Mouse (Mus musculus): ENCODE measurements around the gene 2310007B03Rik.

DNA sequence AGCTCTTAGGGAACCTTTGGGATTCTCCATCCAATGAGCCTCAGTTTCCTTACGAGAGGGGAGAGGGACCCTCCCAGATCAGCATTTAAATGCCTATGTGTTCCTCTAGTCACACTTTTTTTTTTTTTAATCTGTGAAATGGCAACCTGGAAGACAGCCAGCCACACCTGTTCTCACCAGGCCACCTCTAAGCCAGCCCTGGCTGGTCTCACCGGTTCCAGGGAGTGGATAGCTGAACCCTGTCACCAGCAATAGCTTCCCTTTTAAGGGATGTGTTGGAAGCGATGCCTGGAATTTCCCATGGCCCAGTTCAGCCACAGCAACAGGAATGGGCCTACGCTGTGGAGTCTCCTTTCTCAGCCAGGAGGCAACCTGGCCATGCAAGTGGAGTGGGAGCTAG, 3.2 kb downstream of the 2310007B03Rik start:
- TF ChIP-seq MAFK (IDR thresholded peaks at IDR 0.05; ENCODE audit: insufficient read depth, low read depth, low read length) (no peak), HCFC1 (IDR thresholded peaks at IDR 0.05; ENCODE audit: borderline replicate concordance, insufficient read depth, low read length) (no peak), CHD2 (IDR thresholded peaks at IDR 0.05; ENCODE audit: low read depth, low read length) (no peak), ZC3H11A (IDR thresholded peaks at IDR 0.05; ENCODE audit: borderline replicate concordance, low read depth, low read length) (no peak), ZNF384 (IDR thresholded peaks at IDR 0.05; ENCODE audit: low read depth, low read length) (no peak)

All from ES-E14 (cell line).